In genomic region chr13:3862922-3863580, GRCm38 (mm10) we compare ENCODE assay signal across 18 mouse cellular contexts. TPM values are rescaled to one million over a fixed set of nuclear protein-coding genes. Genes with fewer than 3 reads are reported as not detected.
A peak's percentile ranks its signal among the peaks of the same experiment; 100 is the strongest.
DNase-seq lines count a peak whose midpoint lies in the region; ATAC-seq lines count a peak whose summit lies in the region.
"Had no signal": no experiment of that assay in that cellular context is flagged by ENCODE, and none has a peak within 500 bp of the region (broad histone marks: within the 10 kb centered on the region; RNA-seq: fewer than 3 reads in every experiment).

No protein-coding gene starts in this region.

- H3K27ac ChIP-seq in stomach, embryonic 15.5 days: no peak overlapping the region
- H3K27ac ChIP-seq: heart, embryonic 15.5 days; kidney, postnatal 0 days; limb, embryonic 13.5 days had no signal

- H3K4me1 ChIP-seq in stomach, embryonic 15.5 days: peaks cover 6% of the 10 kb centered on the region; the same call in 1 of the 2 replicates
- H3K4me1 ChIP-seq: limb, embryonic 13.5 days had no signal

- no peak overlapping the region for H3K9ac ChIP-seq in stomach, embryonic 15.5 days
- H3K9ac ChIP-seq: heart, embryonic 15.5 days; limb, embryonic 13.5 days had no signal

- DNase-seq in left cerebral cortex, adult 11 months (ENCODE audit: low spot score): peak; percentile 29
- DNase-seq in left cerebral cortex, postnatal 4 days: no peak
- peak; percentile 66 for DNase-seq in c-Kit-positive CD71-positive TER-119-positive erythroid progenitor cells, embryonic 14.5 days (ENCODE audit: low spot score)
- peak; percentile 51 to 70 for DNase-seq in left cerebral cortex, postnatal 36 days (ENCODE audit: low spot score in 2 of 2)
- no peak for DNase-seq in spleen, adult 12 weeks (ENCODE audit: low spot score)
- no peak for DNase-seq in cerebellum, postnatal 4 days (ENCODE audit: low spot score in 2 of 2)
- DNase-seq: embryo, embryonic 11 days; lung, postnatal 4 days; thymus, adult 18-20 months had no signal

- no peaks in the 10 kb centered on the region for H3K9me3 ChIP-seq in stomach, embryonic 15.5 days
- H3K9me3 ChIP-seq: heart, embryonic 15.5 days; limb, embryonic 13.5 days had no signal

- H3K4me3 ChIP-seq in stomach, embryonic 15.5 days (replicated peaks): no peak overlapping the region
- H3K4me3 ChIP-seq: heart, embryonic 15.5 days; limb, embryonic 13.5 days had no signal

- H3K36me3 ChIP-seq in stomach, embryonic 15.5 days: no peaks in the 10 kb centered on the region
- H3K36me3 ChIP-seq: heart, embryonic 15.5 days; limb, embryonic 13.5 days had no signal

- ATAC-seq in stomach, embryonic 15.5 days (ENCODE audit: insufficient read depth, low FRiP score, low read depth): peak; percentile 68
- ATAC-seq: hindbrain, embryonic 16.5 days; midbrain, embryonic 16.5 days had no signal

- no peak overlapping the region for H3K4me2 ChIP-seq in stomach, embryonic 15.5 days
- H3K4me2 ChIP-seq: heart, embryonic 15.5 days; limb, embryonic 13.5 days had no signal

- WGBS in stomach, embryonic 15.5 days: 78% methylated on average over 10 of the region's 10 CpGs

- no peaks in the 10 kb centered on the region for H3K27me3 ChIP-seq in stomach, embryonic 15.5 days (replicated peaks)
- H3K27me3 ChIP-seq: heart, embryonic 15.5 days; limb, embryonic 13.5 days had no signal

- intact Hi-C loops in left cerebral cortex, postnatal 4 days (cut with DNase I): no loop called here
- intact Hi-C loops in left cerebral cortex, postnatal 36 days (cut with DNase I): no loop called here

RNA-seq across cellular contexts. Expression of gene Calm5, which starts 9.1 kb away (rescaled TPM):
- not detected for total RNA-seq in left cerebral cortex, postnatal 4 days (2021)
- not detected for total RNA-seq in left cerebral cortex, postnatal 36 days (2021)
- polyA plus RNA-seq in stomach, embryonic 15.5 days (2015; fragmentation: Nextera tagmentation; extraction: Ambion mirVana): not detected in 2 replicates
- total RNA-seq: gastrocnemius, adult 8-10 months had no signal
- polyA plus RNA-seq: heart, embryonic 15.5 days; hindbrain, embryonic 16.5 days; kidney, postnatal 0 days; limb, embryonic 13.5 days; midbrain, embryonic 16.5 days; neural tube, embryonic 14.5 days; small intestine, adult 2 months had no signal

RNA-seq across cellular contexts. Expression of gene Calm4, which starts 25.5 kb away (rescaled TPM):
- total RNA-seq in left cerebral cortex, postnatal 4 days (2021): not detected
- not detected for total RNA-seq in left cerebral cortex, postnatal 36 days (2021)
- polyA plus RNA-seq in stomach, embryonic 15.5 days (2015; fragmentation: Nextera tagmentation; extraction: Ambion mirVana): 0.39 TPM in 1 of 2 replicates, not detected in the other
- polyA plus RNA-seq: kidney, postnatal 0 days; limb, embryonic 13.5 days; midbrain, embryonic 16.5 days; neural tube, embryonic 14.5 days; small intestine, adult 2 months had no signal

RNA-seq across cellular contexts. Expression of gene Net1, which starts 55.0 kb away (rescaled TPM):
- total RNA-seq in left cerebral cortex, postnatal 4 days (2021): 10 to 100 TPM; 21.1 to 21.4 TPM
- total RNA-seq in left cerebral cortex, postnatal 36 days (2021): 10 to 100 TPM; 50.6 to 53.3 TPM
- 90.8 and 104 TPM in 2 replicates for polyA plus RNA-seq in stomach, embryonic 15.5 days (2015; fragmentation: Nextera tagmentation; extraction: Ambion mirVana)

RNA-seq across cellular contexts. Expression of gene Tubal3, which starts 55.0 kb away (rescaled TPM):
- not detected for total RNA-seq in left cerebral cortex, postnatal 4 days (2021)
- total RNA-seq in left cerebral cortex, postnatal 36 days (2021): not detected
- polyA plus RNA-seq in stomach, embryonic 15.5 days (2015; fragmentation: Nextera tagmentation; extraction: Ambion mirVana): 4.1 and 8.4 TPM in 2 replicates
- total RNA-seq: gastrocnemius, adult 8-10 months had no signal
- polyA plus RNA-seq: heart, embryonic 15.5 days; hindbrain, embryonic 16.5 days; kidney, postnatal 0 days; limb, embryonic 13.5 days; midbrain, embryonic 16.5 days; neural tube, embryonic 14.5 days had no signal

RNA-seq across cellular contexts. Expression of gene Calml3, which starts 58.9 kb away (rescaled TPM):
- total RNA-seq in left cerebral cortex, postnatal 4 days (2021): not detected
- total RNA-seq in left cerebral cortex, postnatal 36 days (2021): not detected
- polyA plus RNA-seq in stomach, embryonic 15.5 days (2015; fragmentation: Nextera tagmentation; extraction: Ambion mirVana): 3.8 and 10.9 TPM in 2 replicates
- total RNA-seq: gastrocnemius, adult 8-10 months had no signal
- polyA plus RNA-seq: heart, embryonic 15.5 days; hindbrain, embryonic 16.5 days; midbrain, embryonic 16.5 days; neural tube, embryonic 14.5 days; small intestine, adult 2 months had no signal

Comparison
In these comparisons a context has a peak if more than half of its experiments do, and no peak if none do; other contexts are left out.
1. DNase-seq: peak in left cerebral cortex, adult 11 months (single experiment), c-Kit-positive CD71-positive TER-119-positive erythroid progenitor cells, embryonic 14.5 days (single experiment) and left cerebral cortex, postnatal 36 days (2 of 2); none in left cerebral cortex, postnatal 4 days (single experiment), spleen, adult 12 weeks (single experiment) and cerebellum, postnatal 4 days (0 of 2).